ENCODE assay signal across 15 mouse cellular contexts in genomic region chr5:44696548-44696947, GRCm38 (mm10).
DNase-seq lines count a peak whose midpoint lies in the region; ATAC-seq lines count a peak whose summit lies in the region.
"Had no signal": no experiment of that assay in that cellular context is flagged by ENCODE, and none has a peak within 500 bp of the region (broad histone marks: within the 10 kb centered on the region; RNA-seq: fewer than 3 reads in every experiment).

No protein-coding gene starts in this region.

- H3K4me1 ChIP-seq in embryonic facial prominence, embryonic 10.5 days = peaks cover 29% of the 10 kb centered on the region
- peaks cover 13% of the 10 kb centered on the region for H3K4me1 ChIP-seq in hindbrain, embryonic 12.5 days
- peaks cover 32% of the 10 kb centered on the region for H3K4me1 ChIP-seq in midbrain, embryonic 14.5 days (ENCODE audit: control insufficient read depth, insufficient read depth, low read length)
- H3K4me1 ChIP-seq: heart, embryonic 15.5 days had no signal

- peak overlapping the region; percentile 66 for H3K27ac ChIP-seq in embryonic facial prominence, embryonic 10.5 days (replicated peaks)
- peak overlapping the region; percentile 40; the same call in 1 of the 2 replicates for H3K27ac ChIP-seq in hindbrain, embryonic 12.5 days
- peak overlapping the region; percentile 73 for H3K27ac ChIP-seq in midbrain, embryonic 14.5 days (replicated peaks; ENCODE audit: low read depth, low read length)
- H3K27ac ChIP-seq: heart, embryonic 15.5 days; kidney, postnatal 0 days; limb, embryonic 15.5 days had no signal

- no peak overlapping the region for H3K4me3 ChIP-seq in embryonic facial prominence, embryonic 10.5 days
- H3K4me3 ChIP-seq in hindbrain, embryonic 12.5 days = no peak overlapping the region
- H3K4me3 ChIP-seq in midbrain, embryonic 14.5 days (replicated peaks; ENCODE audit: low read depth, low read length) = no peak overlapping the region
- H3K4me3 ChIP-seq: heart, embryonic 15.5 days; limb, embryonic 15.5 days had no signal

- peak; percentile 50 for DNase-seq in kidney, postnatal 10 days
- no peak for DNase-seq in kidney, postnatal 25 days
- peak; percentile 44 for DNase-seq in embryonic facial prominence, embryonic 10.5 days (ENCODE audit: low spot score)
- peak; percentile 72 for DNase-seq in midbrain, embryonic 14.5 days
- DNase-seq in gastrocnemius, postnatal 25 days = no peak
- no peak for DNase-seq in lung, postnatal 10 days
- DNase-seq in cerebellum, postnatal 4 days (ENCODE audit: low spot score in 2 of 2) = no peak
- DNase-seq: adrenal gland, postnatal 25 days; gastrocnemius, postnatal 36 days; layer of hippocampus, postnatal 36 days had no signal

- no peaks in the 10 kb centered on the region for H3K27me3 ChIP-seq in embryonic facial prominence, embryonic 10.5 days (replicated peaks; ENCODE audit: low read depth, poor library complexity, severe bottlenecking)
- no peaks in the 10 kb centered on the region for H3K27me3 ChIP-seq in hindbrain, embryonic 12.5 days
- no peaks in the 10 kb centered on the region for H3K27me3 ChIP-seq in midbrain, embryonic 14.5 days (ENCODE audit: control insufficient read depth, insufficient read depth, low read length)
- H3K27me3 ChIP-seq: heart, embryonic 15.5 days; limb, embryonic 15.5 days had no signal

- ATAC-seq in hindbrain, embryonic 12.5 days (ENCODE audit: low FRiP score) = peak; percentile 69
- peak; percentile 22; the same call in 1 of the 2 replicates for ATAC-seq in midbrain, embryonic 14.5 days (ENCODE audit: low FRiP score, low TSS enrichment)
- ATAC-seq: lung, postnatal 0 days had no signal

- no peaks in the 10 kb centered on the region for H3K36me3 ChIP-seq in embryonic facial prominence, embryonic 10.5 days (replicated peaks)
- no peaks in the 10 kb centered on the region for H3K36me3 ChIP-seq in hindbrain, embryonic 12.5 days
- no peaks in the 10 kb centered on the region for H3K36me3 ChIP-seq in midbrain, embryonic 14.5 days (ENCODE audit: control insufficient read depth, insufficient read depth, low read length)
- H3K36me3 ChIP-seq: heart, embryonic 15.5 days; limb, embryonic 15.5 days had no signal

- no peaks in the 10 kb centered on the region for H3K9me3 ChIP-seq in embryonic facial prominence, embryonic 10.5 days
- no peaks in the 10 kb centered on the region for H3K9me3 ChIP-seq in hindbrain, embryonic 12.5 days (replicated peaks)
- H3K9me3 ChIP-seq in midbrain, embryonic 14.5 days (ENCODE audit: control insufficient read depth, low read length) = no peaks in the 10 kb centered on the region
- H3K9me3 ChIP-seq: heart, embryonic 15.5 days; limb, embryonic 15.5 days had no signal

- no peak overlapping the region for H3K4me2 ChIP-seq in hindbrain, embryonic 12.5 days (replicated peaks)
- H3K4me2 ChIP-seq in midbrain, embryonic 14.5 days (ENCODE audit: low read length) = 0 out of 2 replicates have a peak overlapping the region, but pooled peaks have one; percentile 4
- H3K4me2 ChIP-seq: heart, embryonic 15.5 days; limb, embryonic 15.5 days had no signal

- 68% methylated on average over 7 of the region's 7 CpGs for WGBS in embryonic facial prominence, embryonic 10.5 days
- 65% methylated on average over 7 of the region's 7 CpGs for WGBS in hindbrain, embryonic 12.5 days
- 46% methylated on average over 7 of the region's 7 CpGs for WGBS in midbrain, embryonic 14.5 days

- H3K9ac ChIP-seq in hindbrain, embryonic 12.5 days = no peak overlapping the region
- 0 out of 2 replicates have a peak overlapping the region, but pooled peaks have one; percentile 7 for H3K9ac ChIP-seq in midbrain, embryonic 14.5 days (replicated peaks; ENCODE audit: low read length)
- H3K9ac ChIP-seq: heart, embryonic 15.5 days; limb, embryonic 15.5 days had no signal

Comparison
In these comparisons a context has a peak if more than half of its experiments do, and no peak if none do; other contexts are left out.
1. DNase-seq: peak in kidney, postnatal 10 days (single experiment), embryonic facial prominence, embryonic 10.5 days (single experiment) and midbrain, embryonic 14.5 days (single experiment); none in kidney, postnatal 25 days (0 of 2), gastrocnemius, postnatal 25 days (single experiment), lung, postnatal 10 days (single experiment) and cerebellum, postnatal 4 days (0 of 2).
2. Peak in every context shown above with its lines, with median percentiles within 50 percentile points of each other: H3K27ac ChIP-seq.